Mouse (Mus musculus): ENCODE results near the gene Nectin4.
A peak's percentile ranks its signal among the peaks of the same experiment; 100 is the strongest.

Nectin4 gene

DNA sequence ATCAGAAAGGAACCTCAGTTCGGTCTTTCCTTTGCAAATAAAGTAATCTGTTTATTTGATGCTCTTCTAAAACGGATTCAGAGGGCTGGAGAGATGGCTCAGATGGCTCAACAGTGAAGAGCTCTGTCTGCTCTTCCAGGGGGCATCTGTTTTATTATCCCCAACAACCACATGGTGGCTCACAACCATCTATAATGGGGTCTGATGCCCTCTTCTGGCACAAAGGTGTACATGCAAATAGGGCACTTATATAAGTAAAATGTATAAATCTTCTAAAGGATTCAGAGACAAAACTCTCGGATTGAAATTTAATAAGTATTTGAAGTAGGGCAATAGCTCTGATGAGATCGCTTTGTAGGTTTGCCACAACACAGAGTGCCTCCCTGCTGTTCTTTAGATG, 11.5 kb upstream of the Nectin4 start:
- DNase-seq (ENCODE audit: low spot score in 2 of 2), result peak in 1 of 2 experiments; percentile 30

DNA sequence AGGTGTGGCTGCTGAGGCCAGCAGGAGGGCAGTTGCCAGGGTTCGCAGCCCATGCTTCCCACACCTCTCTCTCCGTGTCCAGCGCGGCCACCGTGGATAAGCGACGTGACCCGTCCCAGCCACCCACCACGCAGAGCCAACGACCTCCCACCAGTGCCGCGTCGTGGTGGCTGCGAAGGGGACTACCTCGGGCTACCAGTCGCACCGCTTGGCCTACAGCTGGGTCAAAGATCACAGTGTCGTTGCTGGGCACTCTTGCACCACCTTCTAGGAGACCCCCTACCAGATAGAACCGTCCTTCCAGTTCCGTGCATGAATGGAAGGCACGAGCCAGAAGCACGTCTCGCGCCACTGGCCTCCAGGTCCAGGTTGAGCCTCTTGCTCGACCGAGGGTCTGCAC, 9.6 kb upstream of the Nectin4 start:
- DNase-seq (ENCODE audit: low spot score in 2 of 2), result no peak

DNA sequence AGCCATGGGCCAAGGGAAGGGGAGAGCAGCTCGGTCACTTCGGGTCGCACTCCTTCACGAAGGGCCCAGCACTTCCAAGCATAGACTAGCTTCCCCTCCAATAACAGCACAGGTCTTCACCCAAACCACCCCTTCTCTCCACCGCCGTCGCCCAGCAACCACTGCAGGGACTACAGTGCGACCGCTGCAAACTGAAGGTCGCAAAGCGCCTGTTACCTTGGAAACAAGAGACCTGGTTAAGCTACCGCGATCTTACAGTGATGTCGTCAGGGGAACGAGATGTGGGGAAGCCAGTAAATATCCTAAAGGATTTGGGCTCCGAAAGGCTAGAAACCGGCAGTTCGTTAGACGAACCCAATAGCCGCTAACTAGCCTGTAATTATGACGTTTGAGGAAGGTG, 9.2 kb upstream of the Nectin4 start, which contains the start of gene Klhdc9:
Gene Klhdc9, minus strand, starts transcription at position 143 of the 400 bp plus-strand sequence.
- DNase-seq (ENCODE audit: low spot score in 2 of 2), result peak; percentile 70 to 90

DNA sequence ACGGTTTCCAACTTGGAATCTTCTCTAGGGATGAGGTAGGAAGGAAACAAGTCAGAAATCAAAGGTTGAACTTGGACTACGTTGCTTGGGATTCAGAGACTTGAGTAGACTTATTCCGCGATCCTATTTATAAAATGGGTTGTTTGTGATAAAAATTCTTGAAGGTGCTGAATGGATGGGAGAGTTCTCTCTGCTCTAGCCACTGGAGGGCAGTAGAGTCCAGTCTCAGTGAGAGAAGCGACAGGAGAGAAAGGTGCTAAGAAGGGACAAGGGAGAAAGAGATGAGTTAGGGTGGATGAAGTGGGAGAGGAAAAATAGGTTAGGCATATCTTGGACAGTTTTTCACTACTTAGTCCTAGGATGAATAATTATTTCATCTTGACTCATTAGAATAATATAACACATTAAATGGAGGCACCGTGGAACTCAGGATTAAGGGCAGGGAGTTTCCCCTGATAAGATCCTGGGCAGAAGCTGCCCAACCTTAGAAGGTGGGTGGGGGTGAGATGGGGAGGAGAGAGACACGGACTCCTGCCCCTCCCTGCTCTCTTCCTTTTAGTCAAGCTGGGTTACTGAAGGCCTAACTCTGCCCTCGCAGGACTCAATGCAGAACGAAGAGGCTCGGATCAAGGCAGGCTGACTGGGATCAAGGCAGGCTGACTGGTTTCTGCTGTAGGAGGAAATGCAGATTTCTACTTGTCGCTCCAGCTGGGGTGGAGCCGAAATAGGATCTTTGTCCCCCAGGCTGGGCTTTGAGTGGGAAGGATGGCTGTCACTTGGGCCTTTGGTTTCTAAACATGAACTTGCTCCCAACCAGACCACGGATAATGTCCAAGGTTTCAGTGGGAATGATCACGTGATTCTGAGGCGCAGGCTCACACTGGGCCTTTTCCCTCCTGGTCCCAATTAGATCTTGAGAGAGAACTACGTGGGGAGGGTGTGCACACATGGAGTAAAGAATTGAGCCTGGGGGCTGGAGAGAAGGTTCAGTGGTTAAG, 8.5 kb upstream of the Nectin4 start:
- peak; percentile 51 to 70 for DNase-seq (ENCODE audit: low spot score in 2 of 2)

DNA sequence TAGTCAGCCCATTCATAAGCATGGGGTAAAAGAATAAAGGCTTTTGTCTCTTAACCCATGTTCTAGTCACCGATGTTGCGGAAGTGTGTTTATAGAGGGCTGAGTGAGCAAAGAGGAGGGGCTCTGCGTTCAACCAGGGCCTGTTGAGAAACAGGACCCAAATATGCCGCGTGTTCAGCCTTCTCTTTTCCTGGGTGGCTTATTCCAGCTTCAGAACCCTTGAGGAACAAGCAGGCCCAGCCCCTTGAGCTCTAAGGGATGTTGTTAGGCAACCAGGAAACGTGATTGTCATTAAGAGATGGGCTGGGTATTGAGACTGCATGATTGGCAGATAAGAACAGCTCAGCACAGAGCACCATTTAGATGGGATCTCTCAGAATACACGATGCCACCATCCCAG, 4.0 kb upstream of the Nectin4 start:
- no peak for DNase-seq (ENCODE audit: low spot score in 2 of 2)

DNA sequence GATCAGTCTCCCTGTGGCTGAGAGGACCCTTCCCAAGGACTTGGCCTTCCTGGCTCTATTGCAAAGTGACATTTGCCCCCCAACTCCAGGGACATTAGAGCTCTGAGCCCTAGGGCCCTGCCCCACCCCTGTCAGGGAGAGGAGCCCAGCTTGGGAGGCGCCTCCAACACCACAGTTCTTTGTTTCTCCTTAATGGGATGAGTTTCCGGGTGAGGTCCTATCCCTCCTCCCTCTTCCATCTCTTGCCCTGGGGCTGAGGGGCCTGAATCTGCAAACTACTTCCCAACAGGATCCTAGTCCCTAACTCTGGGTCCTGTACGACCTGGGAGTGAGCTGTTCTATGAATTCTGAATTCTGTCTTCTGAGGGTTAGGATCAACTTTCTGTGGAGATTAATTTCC, 3.0 kb downstream of the Nectin4 start:
- DNase-seq (ENCODE audit: low spot score in 2 of 2), result no peak

DNA sequence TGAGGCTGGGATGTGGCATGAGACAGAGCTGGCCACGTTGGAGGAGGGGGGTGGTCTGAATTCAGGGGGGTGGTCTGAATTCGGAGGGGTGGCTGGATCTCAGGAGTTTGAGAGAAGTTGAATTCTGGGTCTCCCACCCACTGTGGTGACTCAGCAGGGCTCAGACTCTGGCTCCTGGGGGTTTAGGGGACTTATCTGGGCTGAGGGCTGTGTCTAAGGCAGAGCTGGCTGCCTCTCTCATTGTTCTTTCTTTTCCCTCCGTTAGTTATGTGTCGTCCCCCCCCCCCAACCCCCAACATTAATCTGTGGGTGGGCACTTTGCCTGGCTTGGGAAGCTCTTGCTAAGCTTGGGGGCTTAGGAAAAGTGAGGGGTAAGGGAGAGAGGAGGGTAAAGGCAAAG, 4.0 kb downstream of the Nectin4 start:
- DNase-seq (ENCODE audit: low spot score in 2 of 2), result no peak

DNA sequence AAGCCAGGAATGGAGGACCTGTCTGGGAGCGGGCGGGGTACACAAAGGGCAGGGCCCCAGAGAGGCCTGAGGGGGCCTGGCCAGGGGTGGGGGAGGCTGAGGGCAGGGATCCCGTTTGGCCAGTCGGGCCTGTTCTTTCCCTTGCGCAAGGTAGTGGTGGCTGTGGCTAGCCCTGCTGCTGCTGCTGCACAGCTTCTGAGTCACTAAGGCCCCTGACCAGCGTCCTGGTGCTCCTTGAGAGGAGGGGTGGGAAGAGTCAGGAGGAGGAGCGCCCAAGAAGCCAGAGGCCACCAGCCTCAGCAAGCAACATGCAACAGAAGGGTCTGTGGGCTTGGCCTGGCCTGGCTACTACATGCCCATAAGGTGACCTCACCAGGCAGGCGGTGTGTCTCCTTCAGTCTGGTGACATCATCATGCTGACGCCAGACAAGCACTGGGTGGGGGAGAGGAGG, 5.8 kb downstream of the Nectin4 start:
- no peak for DNase-seq (ENCODE audit: low spot score in 2 of 2)

DNA sequence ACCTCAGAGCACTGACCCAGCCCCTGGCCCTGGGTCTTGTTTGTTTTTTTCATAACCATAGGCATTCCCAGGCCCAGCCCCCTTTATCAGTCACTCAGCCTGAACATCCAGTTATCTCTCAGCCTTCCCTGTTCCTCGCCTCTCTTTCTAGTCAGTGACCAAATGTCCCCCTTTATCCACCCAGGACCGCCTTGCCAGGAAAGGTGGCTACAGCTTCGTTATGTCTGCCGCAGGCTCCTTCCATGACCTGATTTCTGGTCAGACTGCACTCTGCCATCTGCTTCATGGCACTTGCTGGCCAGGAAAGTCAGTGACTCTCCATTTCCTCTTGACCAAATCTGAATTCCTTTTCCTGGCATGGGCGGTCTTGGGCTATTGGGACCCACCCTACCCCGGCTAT, 8.4 kb downstream of the Nectin4 start:
- DNase-seq (ENCODE audit: low spot score in 2 of 2), result no peak

DNA sequence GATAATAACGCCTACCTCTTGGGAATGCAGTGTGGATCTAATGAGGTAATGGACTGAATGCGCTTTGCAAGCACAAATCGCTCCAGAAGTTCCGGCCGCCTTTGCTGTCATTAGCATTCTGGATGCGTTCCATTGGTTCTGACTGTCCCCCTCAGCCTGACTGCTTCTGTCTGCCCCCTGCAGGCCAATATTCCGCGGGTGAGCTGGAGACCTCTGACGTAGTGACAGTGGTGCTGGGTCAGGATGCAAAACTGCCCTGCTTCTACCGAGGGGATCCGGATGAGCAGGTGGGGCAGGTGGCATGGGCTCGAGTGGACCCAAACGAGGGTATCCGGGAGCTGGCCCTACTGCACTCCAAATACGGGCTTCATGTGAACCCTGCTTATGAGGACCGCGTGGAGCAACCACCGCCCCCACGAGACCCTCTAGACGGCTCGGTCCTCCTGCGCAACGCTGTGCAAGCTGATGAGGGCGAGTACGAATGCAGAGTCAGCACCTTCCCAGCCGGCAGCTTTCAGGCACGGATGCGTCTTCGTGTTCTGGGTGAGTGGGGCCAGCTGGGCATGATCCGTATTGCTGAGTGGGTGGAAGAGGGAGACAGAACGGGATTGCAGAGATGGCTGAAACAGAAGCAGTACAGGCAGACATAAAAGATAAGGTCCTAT, 10.2 kb downstream of the Nectin4 start:
- DNase-seq (ENCODE audit: low spot score in 2 of 2), result peak; percentile 55 to 74

DNA sequence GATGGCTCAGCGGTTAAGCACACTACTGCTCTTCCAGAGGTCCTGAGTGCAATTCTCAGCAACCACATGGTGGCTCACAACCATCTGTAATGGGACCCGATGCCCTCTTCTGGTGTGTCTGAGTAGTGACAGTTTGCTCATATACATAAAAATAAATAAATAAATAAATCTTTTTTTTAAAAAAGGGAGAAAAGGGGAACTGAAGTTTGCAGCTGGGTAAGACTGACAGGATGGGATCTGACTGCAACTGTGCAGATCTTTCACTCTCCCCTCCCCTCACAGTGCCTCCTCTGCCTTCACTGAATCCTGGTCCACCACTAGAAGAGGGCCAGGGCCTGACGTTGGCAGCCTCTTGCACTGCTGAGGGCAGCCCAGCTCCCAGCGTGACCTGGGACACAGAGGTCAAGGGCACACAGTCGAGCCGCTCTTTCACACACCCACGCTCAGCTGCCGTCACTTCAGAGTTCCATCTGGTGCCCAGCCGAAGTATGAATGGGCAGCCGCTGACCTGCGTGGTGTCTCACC, 12.3 kb downstream of the Nectin4 start:
- DNase-seq (ENCODE audit: low spot score in 2 of 2), result no peak

DNA sequence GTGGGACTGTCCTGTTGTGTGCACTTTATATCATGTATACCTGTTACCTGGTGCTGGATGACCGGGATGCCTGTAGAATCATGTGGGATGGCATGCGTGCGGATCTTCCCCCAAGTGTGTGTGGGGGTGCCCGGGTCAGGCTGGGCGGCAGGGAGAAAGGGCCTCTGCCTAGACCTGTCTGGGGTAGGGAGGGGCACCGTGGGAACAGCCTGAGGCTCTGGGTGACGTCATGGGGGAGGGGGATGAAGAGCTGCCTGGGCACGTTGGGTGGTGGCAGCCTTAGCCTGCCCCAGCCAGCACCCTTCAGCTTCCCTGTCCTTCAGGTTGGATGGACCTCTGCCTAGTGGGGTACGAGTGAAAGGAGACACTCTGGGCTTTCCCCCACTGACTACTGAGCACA, 14.5 kb downstream of the Nectin4 start:
- DNase-seq (ENCODE audit: low spot score in 2 of 2), result no peak

DNA sequence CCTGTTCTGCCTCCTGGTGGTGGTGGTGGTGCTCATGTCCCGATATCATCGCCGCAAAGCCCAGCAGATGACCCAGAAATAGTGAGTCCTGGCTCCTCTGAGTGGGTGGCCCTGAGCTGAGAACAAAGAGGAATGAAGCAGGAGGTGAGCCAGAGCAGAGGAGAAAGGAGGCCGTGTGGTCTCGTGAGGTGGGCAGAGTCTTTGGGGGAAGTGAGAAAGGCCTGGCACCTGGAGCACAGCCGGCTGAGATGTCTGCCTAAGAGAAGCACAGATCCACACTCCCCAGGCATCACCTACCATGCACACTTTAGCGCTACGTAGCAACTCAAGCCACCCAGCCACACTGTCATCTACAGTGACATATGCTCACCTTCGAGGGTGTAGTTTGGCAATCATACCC, 15.3 kb downstream of the Nectin4 start:
- no peak for DNase-seq (ENCODE audit: low spot score in 2 of 2)

DNA sequence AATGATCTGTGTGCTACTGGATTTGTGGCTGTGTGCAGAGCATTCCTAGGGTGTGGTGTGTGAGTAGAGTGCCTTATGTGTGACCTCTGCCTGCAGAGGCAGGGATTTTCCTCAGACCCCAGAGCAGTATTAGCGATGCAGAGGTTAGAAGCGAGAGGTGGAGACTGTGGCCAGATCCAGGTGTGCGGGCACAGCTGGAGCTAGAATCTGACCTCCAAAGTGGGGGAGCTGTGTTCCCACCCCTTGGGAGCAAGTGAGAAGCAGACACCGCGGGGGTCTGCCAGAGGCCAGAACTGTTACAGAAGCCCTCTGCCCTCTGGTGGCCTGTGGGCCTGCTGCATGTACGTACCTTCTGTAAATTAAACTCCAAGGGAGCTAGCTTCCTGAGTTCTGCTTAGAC, 17.2 kb downstream of the Nectin4 start:
- DNase-seq (ENCODE audit: low spot score in 2 of 2), result peak in 1 of 2 experiments; percentile 18

DNA sequence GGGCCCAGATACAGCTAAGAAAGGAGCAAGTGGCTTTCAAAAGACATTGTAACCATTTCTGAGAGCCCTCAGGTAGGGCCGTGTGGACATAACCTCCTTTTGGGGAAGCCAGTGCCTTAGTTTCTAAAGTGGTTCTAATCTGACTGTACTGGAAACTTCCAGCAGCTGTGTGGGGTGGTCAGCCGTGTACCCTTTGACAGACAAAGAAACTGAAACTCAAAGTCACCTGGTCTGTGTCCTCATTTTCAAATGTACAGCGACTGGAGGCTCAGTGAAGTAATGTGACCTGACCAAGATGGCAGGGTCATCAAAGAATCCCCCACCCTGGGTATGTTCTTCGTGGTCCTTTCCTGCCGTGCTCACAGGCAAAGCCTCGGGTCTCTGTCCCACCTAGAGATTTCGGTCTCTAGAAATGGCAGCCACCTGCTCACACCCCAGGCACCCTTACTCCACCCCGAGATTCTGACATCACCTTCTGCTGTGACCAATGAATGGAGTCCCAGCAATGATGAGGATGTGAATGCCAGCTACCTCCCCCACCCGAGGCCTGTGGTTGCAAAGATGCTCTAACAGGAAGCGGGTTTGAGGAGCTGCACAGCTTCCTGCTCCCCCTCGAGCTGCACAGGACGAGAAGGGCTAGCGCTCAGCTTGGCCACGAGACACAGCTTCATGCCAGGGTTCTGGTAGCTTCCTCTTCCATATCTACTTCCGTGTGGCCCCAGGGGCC, 18.6 kb downstream of the Nectin4 start, which contains the start of gene Arhgap30:
Gene Arhgap30, plus strand, starts transcription at position 579 of the 727 bp plus-strand sequence.
- peak; percentile 65 to 72 for DNase-seq (ENCODE audit: low spot score in 2 of 2)

DNA sequence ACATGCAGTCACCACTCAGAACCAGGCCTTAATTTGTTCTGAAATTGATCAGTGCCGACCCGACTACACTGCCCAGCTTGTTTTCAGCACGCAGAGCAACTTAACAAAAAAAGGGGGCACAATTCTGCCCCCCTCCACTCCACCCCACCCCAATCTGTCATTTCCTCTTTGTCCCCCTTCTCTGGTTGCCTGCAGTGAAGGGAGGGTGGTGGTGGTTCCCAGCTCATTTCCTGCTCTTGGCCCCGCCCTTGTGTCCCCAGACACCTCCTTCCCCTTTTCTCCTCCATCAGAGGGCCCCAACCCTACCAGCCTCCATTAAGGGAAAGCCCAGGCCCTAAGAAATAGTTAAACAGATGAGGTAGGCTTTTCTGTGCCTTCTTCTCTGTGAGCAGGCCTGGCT, 20.2 kb downstream of the Nectin4 start:
- DNase-seq (ENCODE audit: low spot score in 2 of 2), result peak; percentile 48 to 60

DNA sequence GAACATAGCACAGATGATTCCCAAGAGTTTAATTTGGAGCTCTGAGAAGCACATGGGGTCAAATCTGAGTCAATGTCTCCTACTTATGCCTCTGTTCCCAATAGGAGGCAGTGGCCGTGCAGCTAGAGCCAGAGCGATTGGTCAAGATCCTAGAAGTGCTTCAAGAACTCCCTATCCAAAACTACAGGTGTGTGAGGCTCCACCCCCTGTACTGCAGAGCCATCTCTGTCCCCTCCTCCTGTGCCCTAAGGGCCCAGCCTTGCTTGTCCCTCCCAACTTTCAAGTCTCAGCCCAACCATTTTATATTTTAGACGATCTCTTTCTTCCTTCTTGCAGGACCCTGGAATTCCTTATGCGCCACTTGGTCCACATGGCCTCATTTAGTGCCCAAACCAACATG, 31.9 kb downstream of the Nectin4 start:
- DNase-seq (ENCODE audit: low spot score in 2 of 2), result no peak

DNA sequence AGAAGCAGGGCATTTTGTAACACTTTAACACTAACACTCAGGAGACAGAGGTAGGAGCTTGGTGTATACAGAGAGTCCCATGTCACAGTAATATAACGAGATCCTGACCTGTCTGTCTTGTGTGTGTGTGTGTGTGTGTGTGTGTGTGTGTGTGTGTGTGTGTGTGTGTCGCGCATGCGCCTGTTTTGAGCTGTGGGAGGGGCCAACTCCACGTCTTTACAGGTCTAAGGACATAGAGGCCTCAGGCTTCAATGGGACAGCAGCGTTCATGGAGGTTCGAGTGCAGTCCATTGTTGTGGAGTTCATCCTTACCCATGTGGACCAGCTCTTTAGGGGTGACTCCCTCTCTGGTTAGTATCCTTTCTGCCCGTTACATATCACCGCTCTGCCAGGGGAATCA, 33.1 kb downstream of the Nectin4 start:
- DNase-seq (ENCODE audit: low spot score in 2 of 2), result no peak

DNA sequence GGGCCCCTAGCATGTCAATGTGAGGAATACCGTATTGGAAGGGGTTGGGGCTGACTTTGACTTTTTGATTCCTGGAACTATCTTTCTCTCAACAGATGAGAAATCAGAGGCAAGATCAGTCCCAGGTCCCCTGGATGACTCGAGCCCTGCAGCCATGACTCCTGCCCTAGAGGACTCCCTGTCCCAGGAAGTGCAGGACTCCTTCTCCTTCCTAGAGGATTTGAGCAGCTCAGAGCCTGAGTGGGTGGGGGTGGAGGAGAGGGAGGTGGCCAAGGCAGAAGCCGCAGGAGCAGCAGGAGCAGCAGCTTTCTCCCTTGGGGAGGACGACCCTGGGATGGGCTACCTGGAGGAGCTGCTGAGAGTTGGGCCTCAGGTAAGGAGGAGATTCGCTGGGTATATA, 37.4 kb downstream of the Nectin4 start:
- DNase-seq (ENCODE audit: low spot score in 2 of 2), result no peak

DNA sequence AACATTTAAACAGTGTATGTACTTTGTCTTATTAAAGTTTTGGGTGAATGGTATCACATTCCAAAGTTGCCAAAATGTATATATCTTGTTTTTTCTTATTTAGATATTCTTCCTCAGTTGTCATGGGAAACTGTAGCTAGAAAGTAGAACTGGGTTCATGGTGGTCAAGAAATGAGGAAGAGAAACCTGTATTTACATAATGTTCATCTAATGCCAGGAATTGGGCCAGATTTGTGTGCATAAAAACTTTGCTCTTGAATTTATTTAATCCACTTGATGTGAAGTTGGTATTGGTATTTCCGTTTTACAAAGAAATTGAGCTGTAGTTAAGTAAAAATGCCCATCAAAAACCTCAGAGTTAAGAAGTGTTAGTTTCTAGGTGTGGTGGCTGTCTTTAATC, 40.3 kb downstream of the Nectin4 start:
- no peak for DNase-seq (ENCODE audit: low spot score in 2 of 2)

DNA sequence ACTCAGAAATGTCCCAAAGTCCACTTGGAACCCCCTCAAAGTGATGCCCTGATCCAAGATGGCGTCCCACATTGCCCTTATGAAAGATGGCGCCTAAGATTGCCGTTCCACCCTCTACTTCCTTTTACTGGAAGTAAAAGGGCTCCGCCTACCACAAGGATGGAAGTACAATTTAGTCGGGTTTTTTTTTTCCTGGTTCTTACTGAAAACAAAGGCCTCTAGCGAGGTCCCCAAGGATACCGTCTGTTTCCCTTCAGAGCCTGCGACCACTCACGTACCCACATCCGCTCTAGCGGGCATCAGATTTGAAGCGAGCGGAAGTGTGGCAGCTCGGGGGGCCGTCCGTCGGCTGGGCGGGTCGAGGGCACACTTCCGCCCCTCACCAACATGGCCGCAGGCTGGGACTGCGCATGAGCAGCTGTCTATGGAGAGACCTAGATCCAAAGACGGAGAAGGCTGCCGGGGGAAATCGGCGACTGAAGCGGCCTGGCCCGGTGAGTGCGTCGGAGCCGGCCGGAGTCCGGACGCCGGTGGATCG, 41.1 kb downstream of the Nectin4 start, which contains the start of gene Usf1:
Gene Usf1, plus strand, starts transcription at position 367 of the 538 bp plus-strand sequence.
- DNase-seq (ENCODE audit: low spot score in 2 of 2), result peak; percentile 86 to 90

Data from spleen, postnatal 14 days (tissue).